ENCODE assay signal across 8 mouse cellular contexts in the genomic region with DNA sequence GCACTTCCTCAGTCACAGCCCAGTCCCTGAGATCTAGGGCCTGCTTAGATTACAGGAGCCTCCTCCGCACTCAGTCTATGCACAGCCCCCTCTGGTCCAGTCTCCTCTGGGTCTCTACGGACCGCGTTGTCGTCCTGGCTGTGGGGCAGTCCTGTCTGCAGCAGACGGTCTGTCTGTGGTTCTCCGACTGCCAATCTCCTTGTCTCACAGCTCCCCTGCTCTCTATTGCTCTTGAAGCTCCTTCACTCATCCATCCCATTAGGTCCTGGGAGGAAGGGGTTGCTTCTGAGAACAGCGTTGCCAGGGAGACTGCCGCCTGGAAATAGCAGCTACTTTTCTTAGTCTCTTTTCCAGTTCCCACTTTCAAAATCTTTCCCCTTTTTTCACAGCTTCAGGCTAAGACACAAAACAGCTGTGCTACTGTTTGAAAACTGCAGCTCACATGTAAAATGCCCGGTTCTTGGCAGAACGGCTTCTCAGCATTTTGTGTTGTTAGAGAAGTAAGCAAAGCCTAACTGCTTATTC. TPM values are rescaled to one million over a fixed set of nuclear protein-coding genes. Genes with fewer than 3 reads are reported as not detected.
A peak's percentile ranks its signal among the peaks of the same experiment; 100 is the strongest.
DNase-seq lines count a peak whose midpoint lies in the region; ATAC-seq and TF ChIP-seq lines count a peak whose summit lies in the region.

No protein-coding gene starts in this region.

- WGBS in heart, adult 2 months: 47% methylated on average over 11 of the region's 11 CpGs
- WGBS in heart, embryonic 10.5 days: 55% methylated on average over 11 of the region's 11 CpGs
- WGBS in hindbrain, embryonic 13.5 days: 42% methylated on average over 11 of the region's 11 CpGs
- WGBS in midbrain, postnatal 0 days: 19% methylated on average over 11 of the region's 11 CpGs

- TF ChIP-seq POLR2A in heart, adult 2 months (IDR thresholded peaks at IDR 0.05; ENCODE audit: insufficient read depth, low read depth, low read length): no peak

- no peak overlapping the region for H3K4me3 ChIP-seq in heart, adult 2 months
- no peak overlapping the region for H3K4me3 ChIP-seq in heart, embryonic 10.5 days
- H3K4me3 ChIP-seq in hindbrain, embryonic 13.5 days: no peak overlapping the region
- H3K4me3 ChIP-seq in midbrain, postnatal 0 days (ENCODE audit: low read depth, low read length): 0 out of 2 replicates have a peak overlapping the region, but pooled peaks have one; percentile 3

- no peaks in the 10 kb centered on the region for H3K79me2 ChIP-seq in heart, adult 2 months (replicated peaks; ENCODE audit: control insufficient read depth, insufficient read depth, low read length)

- no peak for TF ChIP-seq EP300 in heart, adult 2 months (IDR thresholded peaks at IDR 0.05; ENCODE audit: insufficient read depth, low read depth, low read length)

- H3K27me3 ChIP-seq in heart, adult 2 months (ENCODE audit: control insufficient read depth, insufficient read depth, low read length): no peaks in the 10 kb centered on the region
- H3K27me3 ChIP-seq in heart, embryonic 10.5 days (ENCODE audit: insufficient read depth, poor library complexity, severe bottlenecking): 0 out of 2 replicates have a peak, but pooled peaks cover 12% of the 10 kb centered on the region
- H3K27me3 ChIP-seq in hindbrain, embryonic 13.5 days: peaks cover 4% of the 10 kb centered on the region; the same call in 1 of the 2 replicates
- no peaks in the 10 kb centered on the region for H3K27me3 ChIP-seq in midbrain, postnatal 0 days (ENCODE audit: insufficient read depth, low read length)

- H3K9ac ChIP-seq in heart, adult 2 months (ENCODE audit: low read depth, low read length): 0 out of 2 replicates have a peak overlapping the region, but pooled peaks have one; percentile 9
- no peak overlapping the region for H3K9ac ChIP-seq in hindbrain, embryonic 13.5 days
- 0 out of 2 replicates have a peak overlapping the region, but pooled peaks have one; percentile 8 for H3K9ac ChIP-seq in midbrain, postnatal 0 days (replicated peaks; ENCODE audit: low read length, poor library complexity, severe bottlenecking)

- H3K4me1 ChIP-seq in heart, adult 2 months (ENCODE audit: control insufficient read depth, insufficient read depth, low read length): no peaks in the 10 kb centered on the region
- 0 out of 2 replicates have a peak, but pooled peaks cover 6% of the 10 kb centered on the region for H3K4me1 ChIP-seq in heart, embryonic 10.5 days
- peaks cover 11% of the 10 kb centered on the region for H3K4me1 ChIP-seq in hindbrain, embryonic 13.5 days (replicated peaks)
- H3K4me1 ChIP-seq in midbrain, postnatal 0 days (ENCODE audit: insufficient read depth, low read length): peaks cover 6% of the 10 kb centered on the region; the same call in 1 of the 2 replicates

- no peak overlapping the region for H3K4me2 ChIP-seq in hindbrain, embryonic 13.5 days
- peak overlapping the region; percentile 39 for H3K4me2 ChIP-seq in midbrain, postnatal 0 days (ENCODE audit: low read depth, low read length, poor library complexity, severe bottlenecking)

- H3K36me3 ChIP-seq in heart, adult 2 months (ENCODE audit: control insufficient read depth, insufficient read depth, low read length): no peaks in the 10 kb centered on the region
- H3K36me3 ChIP-seq in heart, embryonic 10.5 days: no peaks in the 10 kb centered on the region
- no peaks in the 10 kb centered on the region for H3K36me3 ChIP-seq in hindbrain, embryonic 13.5 days
- no peaks in the 10 kb centered on the region for H3K36me3 ChIP-seq in midbrain, postnatal 0 days (ENCODE audit: insufficient read depth, low read length)

- no peak for DNase-seq in heart, adult 2 months
- DNase-seq in heart, embryonic 10.5 days (ENCODE audit: low spot score): no peak
- DNase-seq in brain, embryonic 18.5 days (ENCODE audit: low read depth, low spot score): peak; percentile 45
- DNase-seq in midbrain, postnatal 0 days (ENCODE audit: low spot score): peak; percentile 43
- no peak for DNase-seq in cerebellum, adult 9-10 months
- no peak for DNase-seq in liver

- intact Hi-C loops in heart, adult 2 months (cut with DNase I): no loop called here

- H3K27ac ChIP-seq in heart, adult 2 months: no peak overlapping the region
- no peak overlapping the region for H3K27ac ChIP-seq in heart, embryonic 10.5 days
- no peak overlapping the region; the same call in 1 of the 2 replicates for H3K27ac ChIP-seq in hindbrain, embryonic 13.5 days
- peak overlapping the region; percentile 47 for H3K27ac ChIP-seq in midbrain, postnatal 0 days (ENCODE audit: low read depth, low read length)

- H3K9me3 ChIP-seq in heart, embryonic 10.5 days: no peaks in the 10 kb centered on the region
- H3K9me3 ChIP-seq in hindbrain, embryonic 13.5 days: no peaks in the 10 kb centered on the region
- H3K9me3 ChIP-seq in midbrain, postnatal 0 days (ENCODE audit: low read length): no peaks in the 10 kb centered on the region

- no peak for TF ChIP-seq CTCF in heart, adult 2 months (IDR thresholded peaks at IDR 0.05)
- no peak for TF ChIP-seq CTCF in midbrain, postnatal 0 days (IDR thresholded peaks at IDR 0.05)

- ATAC-seq in hindbrain, embryonic 13.5 days (ENCODE audit: low FRiP score): peak; percentile 59; the same call in 1 of the 2 replicates
- peak; percentile 78 for ATAC-seq in midbrain, postnatal 0 days (ENCODE audit: low FRiP score)
- ATAC-seq in inflammation-experienced regulatory T-cells, adult 6 months: no peak

RNA-seq across cellular contexts. Expression of a gene that starts 20.9 kb away (rescaled TPM):
- 10 to 100 TPM; 21.5 to 22.2 TPM for total RNA-seq in heart, adult 2 months (2021)
- polyA plus RNA-seq in heart, adult 2 months (2012; rRNA removed): 7.5 and 12.4 TPM in 2 replicates
- polyA plus RNA-seq in heart, embryonic 10.5 days (2016; fragmentation: Nextera tagmentation; extraction: Ambion mirVana): 8.6 and 11.9 TPM in 2 replicates
- polyA plus RNA-seq in hindbrain, embryonic 13.5 days (2015; fragmentation: Nextera tagmentation; extraction: Ambion mirVana): 17.7 and 21.1 TPM in 2 replicates
- total RNA-seq in midbrain, postnatal 0 days (2014; rRNA removed): 9.8 and 12.4 TPM in 2 replicates
- polyA plus RNA-seq in midbrain, postnatal 0 days (2015; fragmentation: Nextera tagmentation; extraction: Ambion mirVana): 6.8 and 10.0 TPM in 2 replicates
- 10 to 100 TPM in 1 of 3 experiments, 1 to 10 TPM in 2; 6.6 to 13.5 (median 9.7) TPM for polyA plus RNA-seq in inflammation-experienced regulatory T-cells, adult 6 months (2017; shearing (Covaris generic))

Comparison
In these comparisons a context has a peak if more than half of its experiments do, and no peak if none do; other contexts are left out.
1. DNase-seq: peak in brain, embryonic 18.5 days (single experiment) and midbrain, postnatal 0 days (single experiment); none in heart, adult 2 months (0 of 2), heart, embryonic 10.5 days (single experiment), cerebellum, adult 9-10 months (single experiment) and liver (single experiment).